Mouse (Mus musculus) heart, adult 2 months (tissue): ENCODE results near the gene Galnt2.

ENCODE experiments used
- CTCF ChIP-seq: fragments of 200-600 bp; IDR thresholded peaks from 2 replicates; pipeline ENCODE4 v1.8.1; 2022; ENCODE audit warnings: antibody characterized with exemption, mild to moderate bottlenecking, moderate library complexity
- POLR2A ChIP-seq: fragments of 200-500 bp; IDR thresholded peaks from 2 replicates; pipeline ENCODE4 v1.6.1; 2011; ENCODE audit warnings: mild to moderate bottlenecking, low read depth, low read length, control low read depth; ENCODE audit not compliant: insufficient read depth

GRCm38 (mm10) chr8:124232280-124232600 lies 1.0 kb downstream of the Galnt2 start:
- TF ChIP-seq POLR2A: no peak
- TF ChIP-seq CTCF: no peak
